Mouse (Mus musculus): ENCODE data around the gene Olfr1032.
"Not testable (repeated sequence)": the region's sequence is repeated elsewhere in the genome, so short reads cannot be mapped to it uniquely, and the experiment has no call there.

GRCm38 (mm10) chr2:86050777-86051176, 45.4 kb downstream of the Olfr1032 start:
- not testable (repeated sequence) for TF ChIP-seq CTCF (IDR thresholded peaks at IDR 0.05; ENCODE audit: low read depth, low read length); GATA1 (IDR thresholded peaks at IDR 0.05; ENCODE audit: borderline replicate concordance, low read length); TAL1 (conservative IDR thresholded peaks at IDR 0.05; ENCODE audit: low read depth, low read length); POLR2AphosphoS5 (IDR thresholded peaks at IDR 0.05; ENCODE audit: insufficient replicate concordance, low read depth, low read length)

Measured in G1E (cell line).